Mouse (Mus musculus) small intestine, adult 2 months (tissue): ENCODE results near the gene Vcan. TPM values are rescaled to one million over a fixed set of nuclear protein-coding genes. Genes with fewer than 3 reads are reported as not detected.

Source experiments
- H3K27ac ChIP-seq: fragments of 200-500 bp; 2 replicates; pipeline ENCODE4 v1.5.1; 2012; ENCODE audit warnings: low read depth, low read length, control low read depth, inconsistent platforms; ENCODE audit not compliant: insufficient read depth
- H3K27me3 ChIP-seq: fragments of 200-500 bp; 2 replicates; pipeline ENCODE4 v1.6.1; 2012; ENCODE audit warnings: mild to moderate bottlenecking, moderate library complexity, low read length, inconsistent platforms; ENCODE audit not compliant: control insufficient read depth, insufficient read depth
- H3K36me3 ChIP-seq: fragments of 200-500 bp; 2 replicates; pipeline ENCODE4 v1.6.1; 2012; ENCODE audit warnings: mild to moderate bottlenecking, low read length, control low read depth, inconsistent platforms; ENCODE audit not compliant: control insufficient read depth, insufficient read depth
- H3K4me1 ChIP-seq: fragments of 200-500 bp; 2 replicates; pipeline ENCODE4 v1.6.1; 2012; ENCODE audit warnings: low read length, inconsistent platforms, mixed read lengths; ENCODE audit not compliant: control insufficient read depth, insufficient read depth, insufficient read length
- H3K4me3 ChIP-seq: fragments of 200-500 bp; 2 replicates; pipeline ENCODE4 v1.5.1; 2012; ENCODE audit warnings: low read depth, mild to moderate bottlenecking, control low read depth, inconsistent platforms, low read length, moderate library complexity
- CTCF ChIP-seq: fragments of 200-500 bp; IDR thresholded peaks from 2 replicates; pipeline ENCODE4 v1.5.1; 2012; ENCODE audit warnings: low read depth, mild to moderate bottlenecking, control low read depth, inconsistent platforms, low read length, moderate library complexity, mixed read lengths; ENCODE audit not compliant: insufficient replicate concordance, insufficient read length; ENCODE audit errors: extremely low read depth
- POLR2A ChIP-seq: fragments of 200-500 bp; IDR thresholded peaks from 2 replicates; pipeline ENCODE4 v1.6.1; 2012; ENCODE audit warnings: low read depth, mild to moderate bottlenecking, control low read depth, inconsistent platforms, low read length, moderate library complexity
- WGBS: fragments of 180-500 bp; shearing (Covaris S2); methylation state at CpG from one replicate; pipeline ENCODE4 v1.1.7; 2018; 5-methylcytosine and 5-hydroxymethylcytosine counted together
- polyA plus RNA-seq: library from polyadenylated mRNA; depleted of rRNA; stranded (reverse); fragments of >200 nt; gene quantifications from 2 replicates; pipeline ENCODE4 v1.2.3, GENCODE M21; 2012; rRNA removed

Gene Vcan
- 0.49 and 1.9 TPM in 2 replicates for polyA plus RNA-seq

- Histone ChIP-seq H3K4me1 (peaks cover 12% of the 10 kb centered on the region), H3K27ac (no peak within 1 kb of the TSS), H3K4me3 (peak within 1 kb of the TSS; percentile 53), H3K36me3 (no peaks in the 10 kb centered on the region), H3K27me3 (peaks cover 23% of the 10 kb centered on the region)
- WGBS = under 1% methylated on average over 40 of the region's 40 CpGs
- TF ChIP-seq CTCF (no peak), POLR2A (no peak)
Observed at GRCm38 (mm10) chr13:89741766-89742685, at the start of gene Vcan. Vcan (minus strand) TSS chr13:89742509.

- Histone ChIP-seq H3K4me3 (no peak overlapping the region), H3K36me3 (no peaks in the 10 kb centered on the region), H3K27me3 (no peaks in the 10 kb centered on the region), H3K27ac (no peak overlapping the region), H3K4me1 (no peaks in the 10 kb centered on the region)
- WGBS = 36% methylated on average over 5 of the region's 5 CpGs
- TF ChIP-seq POLR2A (no peak), CTCF (no peak)
Observed at GRCm38 (mm10) chr13:89791475-89791874, 49.2 kb upstream of the Vcan start.

GRCm38 (mm10) chr13:89782886-89783285, 40.6 kb upstream of the Vcan start:
- Histone ChIP-seq H3K27me3 (no peaks in the 10 kb centered on the region), H3K4me3 (no peak overlapping the region), H3K27ac (no peak overlapping the region), H3K36me3 (no peaks in the 10 kb centered on the region), H3K4me1 (no peaks in the 10 kb centered on the region)
- TF ChIP-seq POLR2A (no peak), CTCF (no peak)
- WGBS = 4% methylated on average over 2 of the region's 2 CpGs

- Histone ChIP-seq H3K27me3 (no peaks in the 10 kb centered on the region), H3K4me1 (no peaks in the 10 kb centered on the region), H3K4me3 (no peak overlapping the region), H3K27ac (no peak overlapping the region), H3K36me3 (no peaks in the 10 kb centered on the region)
- no peak for TF ChIP-seq CTCF
- no peak for TF ChIP-seq POLR2A
- 86% methylated on average over 3 of the region's 3 CpGs for WGBS
Observed at GRCm38 (mm10) chr13:89780276-89780675, 38.0 kb upstream of the Vcan start.

GRCm38 (mm10) chr13:89779208-89779911, 37.1 kb upstream of the Vcan start:
- 57% methylated on average over 7 of the region's 7 CpGs for WGBS
- TF ChIP-seq POLR2A (no peak), CTCF (no peak)
- Histone ChIP-seq H3K27ac (no peak overlapping the region), H3K36me3 (no peaks in the 10 kb centered on the region), H3K4me3 (no peak overlapping the region), H3K4me1 (no peaks in the 10 kb centered on the region), H3K27me3 (no peaks in the 10 kb centered on the region)

- Histone ChIP-seq H3K36me3 (no peaks in the 10 kb centered on the region), H3K4me1 (no peaks in the 10 kb centered on the region), H3K27ac (no peak overlapping the region), H3K4me3 (no peak overlapping the region), H3K27me3 (no peaks in the 10 kb centered on the region)
- 72% methylated on average over 1 of the region's 1 CpGs for WGBS
- TF ChIP-seq POLR2A (no peak), CTCF (no peak)
Observed at GRCm38 (mm10) chr13:89777764-89778163, 35.5 kb upstream of the Vcan start.

GRCm38 (mm10) chr13:89777146-89777545, 34.8 kb upstream of the Vcan start:
- no peaks in the 10 kb centered on the region for H3K27me3 ChIP-seq
- no peaks in the 10 kb centered on the region for H3K36me3 ChIP-seq
- 80% methylated on average over 1 of the region's 1 CpGs for WGBS
- H3K4me1 ChIP-seq = no peaks in the 10 kb centered on the region
- H3K27ac ChIP-seq = no peak overlapping the region
- TF ChIP-seq CTCF = no peak
- TF ChIP-seq POLR2A = no peak
- H3K4me3 ChIP-seq = no peak overlapping the region
